Mouse (Mus musculus) activated CD4-positive, CD25-positive, alpha-beta regulatory T cell, adult 4 months (primary cell): ENCODE measurements at regions not wholly inside any gene's neighbourhood (a gene's known extent, or its start where the extent isn't known, plus 50 kb on each side); places are given as distances from the start of the nearest gene placed in this dataset.

Experiments used
- ATAC-seq: one replicate; pipeline ENCODE4 v1.8.0; 2017

DNA sequence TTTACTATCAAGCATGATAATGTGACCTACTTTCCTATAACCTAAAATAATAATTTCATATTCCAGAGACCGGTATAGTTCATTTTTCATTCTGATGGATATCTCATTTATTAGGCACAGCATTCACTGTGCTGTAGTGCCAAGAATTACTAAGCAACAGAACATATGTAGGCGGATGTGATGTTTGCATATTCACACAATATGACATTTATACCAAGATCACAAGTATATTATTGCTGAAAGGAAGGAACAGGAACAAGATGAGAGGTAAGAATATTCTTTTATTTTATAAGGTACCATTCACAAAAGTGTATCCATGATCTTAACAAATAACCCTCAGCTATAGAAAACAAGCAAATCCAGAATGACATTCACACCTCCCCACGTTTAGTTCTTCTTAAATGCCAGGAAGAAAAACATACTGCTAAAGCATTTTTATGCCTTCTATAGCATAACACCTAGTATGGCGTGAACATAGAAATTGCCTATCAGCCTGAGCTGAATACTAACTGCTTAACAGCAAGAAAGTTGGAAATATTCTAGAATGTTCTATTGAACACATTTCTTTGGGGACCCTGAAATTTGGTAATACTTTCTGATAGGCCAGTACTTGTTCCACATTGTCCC, 1062.8 kb upstream of the Acvr2a start:
- no peak for ATAC-seq

DNA sequence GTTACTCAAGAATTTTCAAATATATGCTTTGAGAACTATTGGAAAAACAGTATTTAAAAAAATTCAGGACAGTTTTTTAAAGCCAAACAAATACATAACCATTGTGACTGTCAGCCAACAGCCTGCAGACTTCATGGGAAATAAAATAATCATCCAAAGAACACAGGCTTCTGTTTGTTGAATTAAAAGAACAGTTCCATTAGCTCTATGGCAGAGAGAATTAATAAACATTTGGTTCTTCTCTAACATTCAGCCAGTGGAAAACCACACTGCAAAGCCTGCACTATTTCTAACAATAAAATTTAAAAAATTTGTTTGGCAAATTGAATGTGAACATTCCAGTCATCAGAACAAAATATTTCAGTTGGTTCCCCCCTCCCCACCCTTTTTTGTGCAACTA, 1058.2 kb upstream of the Acvr2a start:
- ATAC-seq: no peak

DNA sequence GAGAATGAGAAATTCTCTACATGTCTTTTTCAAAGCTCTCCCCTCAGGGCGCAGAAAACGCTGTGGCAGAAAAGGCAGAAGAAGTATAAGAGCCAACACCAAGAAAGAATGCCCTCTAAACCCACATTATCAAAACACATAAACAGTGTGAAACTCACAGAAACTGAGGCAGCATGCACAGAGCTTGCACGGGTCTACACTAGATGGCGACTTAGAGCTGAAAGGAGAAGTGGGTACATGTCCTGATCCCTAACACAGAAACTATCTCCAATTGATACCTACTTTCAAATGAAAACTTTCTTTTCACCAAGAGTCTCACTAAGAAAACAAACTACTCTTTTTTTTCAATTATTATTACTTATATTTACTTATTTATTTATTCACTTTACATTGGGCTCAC, 1057.7 kb upstream of the Acvr2a start:
- no peak for ATAC-seq

GRCm38 (mm10) chr2:47775766-47776165, 1038.1 kb upstream of the Acvr2a start:
- no peak for ATAC-seq

DNA sequence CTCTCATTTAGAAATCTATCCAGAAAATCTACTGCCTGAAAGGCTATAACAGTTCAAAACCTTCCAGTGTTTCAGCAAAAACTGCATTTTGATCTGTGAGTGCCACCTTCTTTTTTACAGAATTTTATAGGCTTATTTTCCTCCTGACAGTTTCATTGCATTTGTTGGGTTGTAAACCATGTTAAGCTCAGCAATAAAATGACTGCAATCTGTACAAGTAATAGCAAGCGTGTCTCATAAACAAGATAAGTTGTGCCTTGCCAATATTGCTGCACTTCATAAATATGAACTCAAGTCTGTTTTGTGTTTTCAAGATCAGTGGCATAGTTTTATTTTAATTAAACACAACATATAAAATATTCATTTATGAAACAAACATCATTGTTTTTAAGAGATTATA, 1036.9 kb upstream of the Acvr2a start:
- no peak for ATAC-seq

DNA sequence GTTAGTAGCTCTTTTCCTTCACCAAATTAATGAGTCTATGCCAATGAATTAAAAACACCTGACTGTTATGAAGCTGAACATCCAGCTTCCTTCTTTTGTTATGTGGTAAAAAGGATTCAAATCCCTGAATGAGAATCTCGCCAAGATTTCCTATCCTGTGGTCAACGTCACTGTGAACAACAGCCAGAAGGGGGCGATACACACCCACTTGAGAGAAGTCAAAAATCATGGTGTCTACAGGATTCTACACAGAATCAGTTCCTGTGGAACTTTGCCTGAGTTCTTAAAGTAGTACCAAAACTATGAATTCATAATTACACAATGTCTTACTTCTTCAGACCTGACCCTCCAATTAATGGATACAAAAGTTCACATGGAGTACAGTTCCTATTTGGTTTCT, 1028.1 kb upstream of the Acvr2a start:
- ATAC-seq: no peak

GRCm38 (mm10) chr2:47822746-47823271, 991.1 kb upstream of the Acvr2a start:
- ATAC-seq: no peak

DNA sequence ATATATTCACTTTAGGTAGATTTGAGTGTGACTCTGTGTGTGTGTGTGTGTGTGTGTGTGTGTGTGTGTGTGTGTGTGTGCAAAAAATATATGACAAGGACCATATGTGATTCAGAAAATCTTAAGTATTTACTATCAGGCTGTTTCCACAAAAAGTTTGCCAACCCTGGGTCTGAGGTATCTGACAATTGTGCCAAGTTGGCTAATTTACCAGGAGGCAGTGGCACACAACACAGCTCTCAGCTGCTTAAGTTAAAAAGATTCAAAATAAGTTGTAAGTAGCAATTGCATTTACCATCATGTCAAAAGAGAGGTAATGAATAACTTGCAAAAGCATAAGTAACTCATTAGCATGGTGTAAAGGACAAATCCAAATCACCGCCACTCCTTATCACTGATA, 981.4 kb upstream of the Acvr2a start:
- no peak for ATAC-seq

DNA sequence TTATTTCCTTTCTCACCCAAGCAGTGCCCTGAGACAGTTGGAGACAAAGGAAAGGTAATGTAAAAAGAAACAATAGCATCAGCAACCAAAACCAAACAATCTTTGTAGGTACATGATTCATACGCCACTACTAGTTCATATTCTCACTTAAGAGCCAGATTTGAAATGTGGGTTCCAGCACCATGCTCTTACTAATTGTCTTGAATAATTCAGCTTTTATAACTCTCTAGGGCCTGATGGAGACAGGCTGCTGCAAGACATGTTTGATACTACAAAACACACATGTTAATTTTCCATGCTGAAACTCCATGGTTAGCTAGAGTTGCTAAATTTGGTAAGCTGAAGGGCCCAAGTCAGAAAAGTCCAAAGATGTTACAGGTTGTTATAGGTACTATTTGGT, 980.4 kb upstream of the Acvr2a start:
- ATAC-seq: no peak

DNA sequence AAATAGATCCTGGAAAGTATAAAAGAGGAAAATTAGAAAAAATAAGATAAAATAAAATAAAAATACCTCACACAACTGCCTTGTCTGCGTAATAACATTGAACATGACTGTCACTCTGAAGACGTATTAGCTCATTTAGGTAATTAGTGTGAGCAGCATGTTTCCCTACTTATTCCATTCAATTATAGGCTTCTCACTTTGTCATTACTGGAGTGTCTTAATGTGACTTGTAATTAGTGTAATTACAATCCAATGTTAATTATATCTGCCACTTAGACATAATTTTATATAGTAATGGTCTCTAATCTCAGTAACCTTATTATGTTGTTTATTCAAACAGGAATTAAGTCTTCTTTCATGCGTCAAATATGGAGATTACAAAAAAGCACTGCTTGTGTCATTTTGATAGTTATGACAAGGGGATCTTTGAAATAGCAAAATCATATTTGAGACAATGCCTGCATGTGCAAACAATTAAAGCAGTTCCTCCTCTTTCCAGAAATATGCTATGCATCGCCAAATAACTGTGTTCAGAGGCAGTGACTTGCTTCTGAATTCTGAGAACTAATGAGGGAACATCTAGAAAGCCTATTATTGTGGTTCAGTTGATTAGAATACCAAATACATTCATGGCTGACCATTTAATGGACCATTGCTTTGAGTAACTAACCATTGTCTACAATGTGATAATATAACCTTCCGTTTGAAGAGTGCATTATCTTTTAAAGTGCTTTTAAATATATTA, 979.7 kb upstream of the Acvr2a start:
- no peak for ATAC-seq

- no peak for ATAC-seq
These were observed 956.7 kb upstream of the Acvr2a start for GRCm38 (mm10) chr2:47857229-47857628.

DNA sequence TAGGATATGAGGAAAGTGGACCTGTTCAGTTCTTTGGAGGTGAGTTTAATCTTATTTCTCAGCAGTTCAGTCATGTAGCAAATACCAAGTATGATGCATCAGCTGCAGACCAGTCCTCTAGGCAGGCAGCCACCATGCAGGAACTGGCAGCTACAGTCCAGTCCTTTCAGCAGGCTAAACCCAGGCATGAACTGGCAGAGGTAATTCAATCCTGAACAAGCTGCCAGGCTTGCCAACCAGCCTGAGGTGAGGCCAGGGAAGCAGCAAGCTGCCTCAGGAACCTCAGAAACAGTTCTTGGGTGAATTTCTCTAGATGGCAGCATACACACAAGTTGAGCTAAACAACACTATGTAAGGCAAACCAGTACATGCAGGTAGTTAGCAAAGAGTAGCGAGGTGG, 951.5 kb upstream of the Acvr2a start:
- no peak for ATAC-seq

DNA sequence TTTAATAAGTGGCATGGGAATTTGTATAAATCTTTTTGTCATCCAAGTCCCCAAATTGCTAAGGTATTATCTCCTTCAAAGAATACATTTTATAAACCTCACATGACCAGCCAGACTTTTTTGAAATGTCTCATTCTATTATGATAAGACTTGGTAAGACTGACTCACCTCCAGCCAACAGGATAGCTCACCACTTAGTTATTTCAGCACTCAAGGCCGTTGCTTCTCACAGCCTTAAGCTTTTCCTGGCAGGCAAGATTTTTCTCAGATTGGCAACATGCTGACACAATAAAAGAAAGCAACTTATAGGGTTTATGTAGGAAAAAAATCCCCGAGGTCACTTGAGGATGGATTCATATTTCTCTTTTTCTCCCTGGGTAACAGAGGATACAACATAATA, 935.9 kb upstream of the Acvr2a start:
- no peak for ATAC-seq

DNA sequence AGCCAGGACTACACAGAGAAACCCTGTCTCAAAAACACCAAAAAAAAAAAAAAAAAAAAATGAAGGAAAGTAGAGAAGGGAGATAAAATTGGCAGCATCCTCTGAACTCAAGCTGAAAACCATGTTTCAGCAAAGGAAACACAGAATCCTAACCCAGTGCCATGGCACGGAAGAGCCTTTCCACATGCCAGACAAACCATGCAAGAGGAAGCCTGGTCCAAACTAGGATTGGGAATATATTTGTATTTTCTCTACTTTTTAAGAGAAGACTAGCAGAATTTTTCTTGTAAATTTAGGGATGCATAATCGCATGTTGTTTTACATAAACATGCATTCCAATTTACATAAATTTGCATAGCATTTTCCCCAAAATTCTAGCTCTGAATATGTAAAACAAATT, 934.8 kb upstream of the Acvr2a start:
- ATAC-seq: no peak

GRCm38 (mm10) chr2:47879796-47880195, 934.1 kb upstream of the Acvr2a start:
- ATAC-seq: no peak

DNA sequence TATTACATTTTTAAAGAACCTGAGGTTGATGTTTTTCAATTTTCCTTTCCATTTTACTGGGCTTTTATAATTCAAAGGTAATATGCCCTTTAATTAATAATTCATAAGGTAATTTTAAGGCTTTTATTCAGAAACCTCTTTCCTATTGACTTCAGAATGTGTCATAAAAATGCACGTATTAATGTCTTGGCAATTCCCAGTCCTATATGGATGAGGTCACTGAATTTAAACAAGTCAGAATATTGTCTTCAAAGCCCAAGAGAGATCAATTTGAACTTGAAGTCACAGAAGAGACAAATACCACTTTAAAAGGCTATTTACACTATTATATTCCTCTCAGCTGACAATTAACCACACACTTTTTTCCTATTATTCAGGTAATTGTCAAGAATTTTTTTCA, 925.7 kb upstream of the Acvr2a start:
- no peak for ATAC-seq

DNA sequence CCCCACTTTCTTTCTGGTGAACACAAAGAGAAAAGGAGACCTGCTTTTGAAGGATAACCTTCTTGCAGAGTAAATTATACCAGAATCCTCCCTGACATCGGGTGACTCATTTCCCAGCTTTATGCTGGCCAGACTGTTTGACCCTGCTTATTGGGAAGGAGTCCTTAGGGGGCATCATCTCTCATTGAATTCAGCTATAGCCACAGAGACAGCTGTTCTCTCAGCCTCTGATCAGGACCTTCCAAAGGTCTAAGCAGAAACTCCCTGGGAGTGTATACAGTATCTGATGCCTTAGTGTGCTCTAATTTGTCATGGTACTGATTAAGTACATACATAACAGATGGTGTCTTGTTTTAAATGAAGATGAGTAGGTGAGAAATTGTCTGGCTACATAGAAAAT, 922.5 kb upstream of the Acvr2a start:
- ATAC-seq: no peak

DNA sequence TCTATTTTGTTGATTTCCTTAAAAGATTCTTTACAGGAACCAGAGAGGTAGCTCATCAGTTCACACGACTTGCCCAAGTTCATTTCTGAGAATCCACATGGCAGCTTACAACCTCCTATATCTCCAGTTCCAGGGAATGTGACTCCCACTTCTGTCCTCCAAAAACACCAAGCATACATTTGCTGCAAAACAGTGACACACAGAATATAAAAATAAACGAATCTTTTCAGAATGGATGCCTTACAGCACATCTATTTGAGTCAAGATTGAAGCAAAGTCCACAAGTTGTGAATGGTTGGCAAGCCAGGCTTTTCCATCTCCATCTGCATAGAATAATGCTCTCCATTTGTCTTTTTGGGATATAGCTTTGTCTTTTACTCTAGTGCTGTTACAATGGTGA, 921.0 kb upstream of the Acvr2a start:
- no peak for ATAC-seq

DNA sequence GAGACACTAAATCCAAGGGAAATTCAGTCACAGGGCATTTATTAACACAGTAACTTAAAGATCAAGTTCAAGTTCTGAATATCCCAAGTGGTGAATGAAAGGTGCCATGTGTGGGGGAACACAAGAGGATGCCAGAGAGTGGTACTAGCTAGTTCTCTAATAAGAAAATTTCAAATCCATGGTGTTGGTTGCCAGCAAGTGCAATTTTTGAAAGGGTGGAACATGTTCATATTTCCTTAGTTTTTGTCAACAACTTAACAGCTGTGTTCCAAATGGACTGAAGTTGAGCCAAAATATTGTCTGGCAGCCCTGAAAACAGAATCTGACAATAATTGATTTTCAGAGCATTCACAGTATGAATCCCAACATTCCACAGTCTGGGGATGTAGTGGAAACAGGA, 919.1 kb upstream of the Acvr2a start:
- no peak for ATAC-seq

GRCm38 (mm10) chr2:47914270-47914669, 899.6 kb upstream of the Acvr2a start:
- no peak for ATAC-seq

DNA sequence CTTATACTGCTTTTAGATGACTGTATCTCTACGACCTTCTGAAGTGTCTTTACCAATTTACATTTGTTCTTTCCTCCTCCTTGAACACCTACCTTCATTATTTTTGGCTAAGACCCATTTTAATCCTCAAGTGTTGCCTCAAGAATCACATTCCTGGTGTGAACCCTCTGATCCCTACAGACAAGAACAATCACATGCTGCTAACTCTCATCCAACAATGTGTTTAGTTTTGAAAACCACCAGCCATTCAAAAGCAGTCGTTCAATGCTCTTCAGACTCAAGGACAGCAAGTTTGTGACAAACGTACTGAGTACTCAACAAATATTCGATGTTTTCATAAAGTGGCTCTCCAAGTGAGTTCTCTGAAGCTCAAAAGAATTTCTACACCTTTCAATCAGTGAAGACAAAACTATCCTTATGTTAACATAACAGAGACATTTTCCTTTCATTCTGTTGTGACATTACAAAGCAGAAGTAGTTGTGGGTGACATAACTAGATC, 898.9 kb upstream of the Acvr2a start:
- no peak for ATAC-seq

DNA sequence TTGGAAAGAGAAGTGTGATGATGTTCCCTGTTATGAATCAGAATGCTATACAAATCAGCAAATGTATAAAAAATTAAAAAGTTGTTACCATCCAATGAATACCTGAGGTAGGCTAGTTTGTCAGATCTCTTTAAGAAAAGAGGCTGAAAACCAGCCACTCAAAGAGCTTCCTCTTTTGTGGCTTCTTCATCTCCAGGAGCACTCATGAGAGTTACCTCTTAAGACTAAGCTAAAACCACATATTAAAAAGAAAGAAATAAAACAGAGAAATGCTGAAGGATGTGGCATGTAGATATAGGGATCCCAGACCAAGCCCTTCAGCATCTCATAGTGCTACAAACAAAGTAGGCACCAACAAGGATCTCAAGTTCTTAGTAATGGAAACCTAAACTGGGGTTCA, 890.9 kb upstream of the Acvr2a start:
- no peak for ATAC-seq

GRCm38 (mm10) chr2:47926620-47927019, 887.3 kb upstream of the Acvr2a start:
- ATAC-seq: no peak

GRCm38 (mm10) chr2:47945061-47945460, 868.8 kb upstream of the Acvr2a start:
- no peak for ATAC-seq
